Mouse (Mus musculus) adrenal gland, adult 10 weeks (tissue): Measurements from ENCODE around the gene 4932438H23Rik. TPM values are rescaled to one million over a fixed set of nuclear protein-coding genes. Genes with fewer than 3 reads are reported as not detected.

Experiments
- polyA plus RNA-seq: library from polyadenylated mRNA; stranded (reverse); fragments of 350-450 nt; fragmentation: Illumina TruSeq; extraction: RNeasy Lipid Tissue Mini Kit (QIAGEN cat#74804); gene quantifications from one replicate; pipeline ENCODE4 v1.2.3, GENCODE M21; 2014; ENCODE audit warnings: low read depth, low replicate concordance

4932438H23Rik gene
- not detected for polyA plus RNA-seq

DNA sequence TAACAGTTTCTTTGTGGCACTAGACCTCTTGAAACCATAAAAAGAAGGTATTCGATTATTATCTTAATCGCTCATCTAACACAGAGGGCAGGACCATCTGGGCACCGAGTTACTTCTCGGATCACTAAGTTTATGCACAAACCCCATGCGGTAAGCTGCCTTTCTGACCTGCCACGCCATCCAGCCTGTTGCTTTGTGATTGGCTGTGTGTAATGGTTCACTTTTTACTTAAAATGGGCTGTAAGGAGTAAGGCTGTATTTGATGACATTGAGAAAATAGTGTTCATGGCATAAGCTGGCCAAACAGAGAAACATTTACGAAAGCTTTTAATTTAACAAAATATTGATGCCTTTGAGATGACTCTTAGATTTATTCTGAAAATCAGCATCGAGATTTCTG is at the start of gene 4932438H23Rik:
TSS of gene 4932438H23Rik (minus strand) at position 101 of the 400 bp plus-strand sequence.

DNA sequence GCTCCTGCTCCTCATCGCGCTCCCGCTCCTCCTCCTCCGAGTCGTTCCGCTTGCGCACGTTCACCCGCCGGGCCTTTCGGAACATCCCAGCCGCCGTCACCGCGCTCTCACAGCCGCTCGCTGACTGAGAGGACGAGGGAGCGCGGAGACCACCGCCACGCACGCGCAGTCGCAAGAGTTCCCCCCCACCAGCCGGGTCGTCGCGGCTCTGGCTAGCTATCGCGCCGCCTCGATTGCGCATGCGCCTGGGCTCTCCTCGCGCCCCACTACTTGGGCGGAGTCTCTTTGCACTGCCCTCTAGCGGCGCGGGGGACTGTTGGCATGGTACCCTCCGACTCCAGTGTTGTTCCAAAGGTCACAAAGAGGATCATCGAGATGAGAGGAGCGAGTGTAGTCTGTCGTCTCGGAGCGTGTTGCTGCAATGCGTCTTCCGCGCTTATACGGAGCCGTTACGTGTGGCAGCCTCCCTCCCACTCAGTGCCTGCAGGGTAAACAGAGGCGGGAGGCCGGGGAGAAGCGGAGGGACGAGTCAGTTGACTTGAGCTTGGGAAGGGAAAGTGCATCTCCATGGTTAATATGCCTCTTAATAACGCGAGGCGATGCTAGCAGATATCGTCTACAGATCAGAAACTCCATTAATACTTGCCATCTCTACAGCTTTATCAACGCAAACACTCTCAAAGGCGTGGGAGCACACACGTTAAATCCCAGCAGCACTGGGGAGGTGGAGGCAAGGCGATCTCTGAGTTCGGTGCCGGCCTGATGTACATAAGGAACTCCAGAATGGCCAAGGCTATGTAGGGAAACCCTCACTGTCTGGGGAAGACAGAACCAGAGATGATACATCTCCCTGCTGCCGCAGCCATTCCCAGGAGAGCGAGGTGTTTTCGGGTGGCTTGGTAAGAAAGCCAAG is 50.4 kb downstream of the 4932438H23Rik start, which contains the start of gene Paxbp1:
TSS of gene Paxbp1 (minus strand) at position 274 of the 913 bp plus-strand sequence.

DNA sequence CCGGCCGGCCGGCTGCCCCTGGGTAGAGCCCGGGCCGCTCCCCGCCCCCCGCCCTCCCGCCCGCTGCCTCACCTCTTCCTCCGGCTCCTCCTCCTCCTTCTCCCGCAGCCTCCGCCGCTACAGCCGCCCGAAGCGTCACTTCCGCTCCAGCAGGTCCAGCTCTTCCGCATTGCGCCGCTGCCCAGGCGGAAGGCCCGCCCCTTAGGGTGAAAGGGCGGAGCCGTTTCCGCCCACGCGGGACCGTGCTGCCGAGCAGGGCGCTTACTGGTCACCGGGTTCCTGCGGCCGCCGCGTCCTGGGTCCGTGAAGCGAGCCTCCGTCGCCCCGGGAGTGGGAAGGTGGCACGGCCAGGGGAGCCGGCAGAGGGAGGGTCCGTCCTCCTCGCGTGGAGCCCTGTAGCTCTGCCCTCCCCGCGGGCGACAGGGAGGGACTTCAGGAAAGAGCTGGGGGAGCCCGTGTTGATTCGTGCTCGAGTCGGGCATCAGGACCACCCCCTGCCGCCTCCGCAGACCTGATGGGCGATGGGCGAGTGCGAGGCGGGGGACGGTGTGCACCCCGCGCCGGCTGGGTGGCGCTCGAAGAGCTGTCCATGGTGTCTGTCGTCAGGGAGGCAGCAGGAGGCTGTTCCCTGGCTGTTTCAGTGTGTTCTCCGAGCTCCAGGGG is 83.8 kb downstream of the 4932438H23Rik start, which contains the start of gene Synj1:
TSS of gene Synj1 (minus strand) at position 288 of the 663 bp plus-strand sequence.

Other genes with a start within 250 kb of the 4932438H23Rik start
- gene Cfap298, start 160.0 kb downstream of the 4932438H23Rik start, polyA plus RNA-seq: 5.8 TPM
- gene Synj1, start 83.8 kb downstream of the 4932438H23Rik start, polyA plus RNA-seq: 40.8 TPM
- 90.0 TPM for gene Paxbp1, start 50.6 kb downstream of the 4932438H23Rik start, polyA plus RNA-seq
- gene Olig2, start 130.3 kb upstream of the 4932438H23Rik start, polyA plus RNA-seq: not detected
- not detected for gene Olig1, start 174.7 kb upstream of the 4932438H23Rik start, polyA plus RNA-seq